Mouse (Mus musculus): ENCODE measurements around the gene Btbd3. TPM values are rescaled to one million over a fixed set of nuclear protein-coding genes. Genes with fewer than 3 reads are reported as not detected.

The Btbd3 gene
- polyA plus RNA-seq, 1 experiment from 2014 or later, result 8.2 TPM

- no peaks in the 10 kb centered on the region for H3K27me3 ChIP-seq (replicated peaks; ENCODE audit: control insufficient read depth, insufficient read depth, low read length)
- ATAC-seq (replicated peaks; ENCODE audit: low FRiP score) (no peak), DNase-seq (ENCODE audit: low spot score) (no peak)
- WGBS, result 93% methylated on average over 4 of the region's 4 CpGs
- no peak overlapping the region for H3K9ac ChIP-seq (ENCODE audit: low read depth, low read length)
- no peak overlapping the region for H3K4me2 ChIP-seq
- H3K9me3 ChIP-seq (ENCODE audit: control insufficient read depth, low read length), result no peaks in the 10 kb centered on the region
- peaks cover 10% of the 10 kb centered on the region; the same call in 1 of the 2 replicates for H3K36me3 ChIP-seq (ENCODE audit: control insufficient read depth, insufficient read depth, low read length)
- no peaks in the 10 kb centered on the region for H3K4me1 ChIP-seq (replicated peaks; ENCODE audit: control insufficient read depth, insufficient read depth, low read length)
- H3K27ac ChIP-seq (ENCODE audit: low read depth, low read length), result no peak overlapping the region
- no peak overlapping the region for H3K4me3 ChIP-seq (ENCODE audit: low read depth, low read length)
Observed at GRCm38 (mm10) chr2:138285811-138286210, 29.4 kb downstream of the Btbd3 start.

- no peaks in the 10 kb centered on the region for H3K9me3 ChIP-seq (ENCODE audit: control insufficient read depth, low read length)
Observed at GRCm38 (mm10) chr2:138290154-138290553, 33.8 kb downstream of the Btbd3 start.

GRCm38 (mm10) chr2:138294286-138294685, 37.9 kb downstream of the Btbd3 start:
- Histone ChIP-seq H3K36me3 (ENCODE audit: control insufficient read depth, insufficient read depth, low read length) (no peaks in the 10 kb centered on the region), H3K27ac (ENCODE audit: low read depth, low read length) (no peak overlapping the region), H3K9me3 (ENCODE audit: control insufficient read depth, low read length) (no peaks in the 10 kb centered on the region), H3K4me2 (no peak overlapping the region), H3K27me3 (replicated peaks; ENCODE audit: control insufficient read depth, insufficient read depth, low read length) (no peaks in the 10 kb centered on the region), H3K9ac (ENCODE audit: low read depth, low read length) (no peak overlapping the region), H3K4me1 (replicated peaks; ENCODE audit: control insufficient read depth, insufficient read depth, low read length) (no peaks in the 10 kb centered on the region), H3K4me3 (ENCODE audit: low read depth, low read length) (no peak overlapping the region)
- WGBS, result 85% methylated on average over 3 of the region's 3 CpGs
- ATAC-seq (replicated peaks; ENCODE audit: low FRiP score) (no peak), DNase-seq (ENCODE audit: low spot score) (no peak)

More at GRCm38 (mm10) chr2:138290154-138290553, 33.8 kb downstream of the Btbd3 start:
- ATAC-seq (replicated peaks; ENCODE audit: low FRiP score) (no peak), DNase-seq (ENCODE audit: low spot score) (no peak)
- Histone ChIP-seq H3K27ac (ENCODE audit: low read depth, low read length) (no peak overlapping the region), H3K4me1 (replicated peaks; ENCODE audit: control insufficient read depth, insufficient read depth, low read length) (no peaks in the 10 kb centered on the region), H3K4me2 (no peak overlapping the region), H3K36me3 (ENCODE audit: control insufficient read depth, insufficient read depth, low read length) (peaks cover 3% of the 10 kb centered on the region; the same call in 1 of the 2 replicates), H3K9ac (ENCODE audit: low read depth, low read length) (no peak overlapping the region), H3K4me3 (ENCODE audit: low read depth, low read length) (no peak overlapping the region), H3K27me3 (replicated peaks; ENCODE audit: control insufficient read depth, insufficient read depth, low read length) (no peaks in the 10 kb centered on the region)
- WGBS, result 77% methylated on average over 2 of the region's 2 CpGs

GRCm38 (mm10) chr2:138306236-138306635, 49.9 kb downstream of the Btbd3 start:
- WGBS, result 86% methylated on average over 2 of the region's 2 CpGs
- Histone ChIP-seq H3K9me3 (ENCODE audit: control insufficient read depth, low read length) (no peaks in the 10 kb centered on the region), H3K4me1 (replicated peaks; ENCODE audit: control insufficient read depth, insufficient read depth, low read length) (no peaks in the 10 kb centered on the region), H3K36me3 (ENCODE audit: control insufficient read depth, insufficient read depth, low read length) (no peaks in the 10 kb centered on the region), H3K4me3 (ENCODE audit: low read depth, low read length) (no peak overlapping the region), H3K27me3 (replicated peaks; ENCODE audit: control insufficient read depth, insufficient read depth, low read length) (no peaks in the 10 kb centered on the region), H3K9ac (ENCODE audit: low read depth, low read length) (no peak overlapping the region), H3K27ac (ENCODE audit: low read depth, low read length) (no peak overlapping the region), H3K4me2 (no peak overlapping the region)
- no peak for ATAC-seq (replicated peaks; ENCODE audit: low FRiP score)
- no peak for DNase-seq (ENCODE audit: low spot score)

GRCm38 (mm10) chr2:138315644-138316043, 59.3 kb downstream of the Btbd3 start:
- no peaks in the 10 kb centered on the region for H3K36me3 ChIP-seq (ENCODE audit: control insufficient read depth, insufficient read depth, low read length)
- no peaks in the 10 kb centered on the region for H3K9me3 ChIP-seq (ENCODE audit: control insufficient read depth, low read length)
- H3K4me1 ChIP-seq (replicated peaks; ENCODE audit: control insufficient read depth, insufficient read depth, low read length), result no peaks in the 10 kb centered on the region
- ATAC-seq (replicated peaks; ENCODE audit: low FRiP score) (no peak), DNase-seq (ENCODE audit: low spot score) (no peak)
- no peak overlapping the region for H3K4me3 ChIP-seq (ENCODE audit: low read depth, low read length)
- no peak overlapping the region for H3K4me2 ChIP-seq
- H3K27ac ChIP-seq (ENCODE audit: low read depth, low read length), result no peak overlapping the region
- H3K27me3 ChIP-seq (replicated peaks; ENCODE audit: control insufficient read depth, insufficient read depth, low read length), result no peaks in the 10 kb centered on the region
- no peak overlapping the region for H3K9ac ChIP-seq (ENCODE audit: low read depth, low read length)
- 52% methylated on average over 7 of the region's 7 CpGs for WGBS

GRCm38 (mm10) chr2:138320408-138320807, 64.0 kb downstream of the Btbd3 start:
- H3K4me3 ChIP-seq (ENCODE audit: low read depth, low read length), result no peak overlapping the region
- DNase-seq (ENCODE audit: low spot score) (no peak), ATAC-seq (replicated peaks; ENCODE audit: low FRiP score) (no peak)
- H3K27me3 ChIP-seq (replicated peaks; ENCODE audit: control insufficient read depth, insufficient read depth, low read length), result no peaks in the 10 kb centered on the region
- H3K36me3 ChIP-seq (ENCODE audit: control insufficient read depth, insufficient read depth, low read length), result no peaks in the 10 kb centered on the region
- no peak overlapping the region for H3K9ac ChIP-seq (ENCODE audit: low read depth, low read length)
- no peak overlapping the region for H3K27ac ChIP-seq (ENCODE audit: low read depth, low read length)
- no peak overlapping the region for H3K4me2 ChIP-seq
- H3K9me3 ChIP-seq (ENCODE audit: control insufficient read depth, low read length), result no peaks in the 10 kb centered on the region
- no peaks in the 10 kb centered on the region for H3K4me1 ChIP-seq (replicated peaks; ENCODE audit: control insufficient read depth, insufficient read depth, low read length)

GRCm38 (mm10) chr2:138321041-138321481, 64.7 kb downstream of the Btbd3 start:
- no peak for DNase-seq (ENCODE audit: low spot score)
- Histone ChIP-seq H3K27me3 (replicated peaks; ENCODE audit: control insufficient read depth, insufficient read depth, low read length) (no peaks in the 10 kb centered on the region), H3K9me3 (ENCODE audit: control insufficient read depth, low read length) (no peaks in the 10 kb centered on the region), H3K4me2 (no peak overlapping the region), H3K9ac (ENCODE audit: low read depth, low read length) (no peak overlapping the region), H3K4me1 (replicated peaks; ENCODE audit: control insufficient read depth, insufficient read depth, low read length) (no peaks in the 10 kb centered on the region), H3K27ac (ENCODE audit: low read depth, low read length) (no peak overlapping the region), H3K4me3 (ENCODE audit: low read depth, low read length) (no peak overlapping the region), H3K36me3 (ENCODE audit: control insufficient read depth, insufficient read depth, low read length) (no peaks in the 10 kb centered on the region)
- no peak for ATAC-seq (replicated peaks; ENCODE audit: low FRiP score)
- WGBS, result 75% methylated on average over 4 of the region's 4 CpGs

- WGBS, result 83% methylated on average over 16 of the region's 16 CpGs
Observed at GRCm38 (mm10) chr2:138322270-138323114, 66.1 kb downstream of the Btbd3 start.

GRCm38 (mm10) chr2:138326367-138326766, 70.0 kb downstream of the Btbd3 start:
- Histone ChIP-seq H3K4me2 (no peak overlapping the region), H3K36me3 (ENCODE audit: control insufficient read depth, insufficient read depth, low read length) (no peaks in the 10 kb centered on the region), H3K27me3 (replicated peaks; ENCODE audit: control insufficient read depth, insufficient read depth, low read length) (no peaks in the 10 kb centered on the region), H3K4me3 (ENCODE audit: low read depth, low read length) (no peak overlapping the region), H3K27ac (ENCODE audit: low read depth, low read length) (no peak overlapping the region), H3K9ac (ENCODE audit: low read depth, low read length) (no peak overlapping the region), H3K4me1 (replicated peaks; ENCODE audit: control insufficient read depth, insufficient read depth, low read length) (no peaks in the 10 kb centered on the region), H3K9me3 (ENCODE audit: control insufficient read depth, low read length) (no peaks in the 10 kb centered on the region)
- no peak for ATAC-seq (replicated peaks; ENCODE audit: low FRiP score)
- no peak for DNase-seq (ENCODE audit: low spot score)
- 68% methylated on average over 4 of the region's 4 CpGs for WGBS

More at GRCm38 (mm10) chr2:138322270-138323114, 66.1 kb downstream of the Btbd3 start:
- no peaks in the 10 kb centered on the region for H3K9me3 ChIP-seq (ENCODE audit: control insufficient read depth, low read length)
- H3K9ac ChIP-seq (ENCODE audit: low read depth, low read length), result no peak overlapping the region
- no peaks in the 10 kb centered on the region for H3K4me1 ChIP-seq (replicated peaks; ENCODE audit: control insufficient read depth, insufficient read depth, low read length)
- DNase-seq (ENCODE audit: low spot score), result no peak
- no peak overlapping the region for H3K4me3 ChIP-seq (ENCODE audit: low read depth, low read length)
- no peak overlapping the region for H3K27ac ChIP-seq (ENCODE audit: low read depth, low read length)
- H3K27me3 ChIP-seq (replicated peaks; ENCODE audit: control insufficient read depth, insufficient read depth, low read length), result no peaks in the 10 kb centered on the region
- ATAC-seq (replicated peaks; ENCODE audit: low FRiP score), result no peak
- no peak overlapping the region for H3K4me2 ChIP-seq
- H3K36me3 ChIP-seq (ENCODE audit: control insufficient read depth, insufficient read depth, low read length), result no peaks in the 10 kb centered on the region

Data from liver, embryonic 11.5 days (tissue).